ENCODE assay signal across 10 mouse cellular contexts in the genomic region with DNA sequence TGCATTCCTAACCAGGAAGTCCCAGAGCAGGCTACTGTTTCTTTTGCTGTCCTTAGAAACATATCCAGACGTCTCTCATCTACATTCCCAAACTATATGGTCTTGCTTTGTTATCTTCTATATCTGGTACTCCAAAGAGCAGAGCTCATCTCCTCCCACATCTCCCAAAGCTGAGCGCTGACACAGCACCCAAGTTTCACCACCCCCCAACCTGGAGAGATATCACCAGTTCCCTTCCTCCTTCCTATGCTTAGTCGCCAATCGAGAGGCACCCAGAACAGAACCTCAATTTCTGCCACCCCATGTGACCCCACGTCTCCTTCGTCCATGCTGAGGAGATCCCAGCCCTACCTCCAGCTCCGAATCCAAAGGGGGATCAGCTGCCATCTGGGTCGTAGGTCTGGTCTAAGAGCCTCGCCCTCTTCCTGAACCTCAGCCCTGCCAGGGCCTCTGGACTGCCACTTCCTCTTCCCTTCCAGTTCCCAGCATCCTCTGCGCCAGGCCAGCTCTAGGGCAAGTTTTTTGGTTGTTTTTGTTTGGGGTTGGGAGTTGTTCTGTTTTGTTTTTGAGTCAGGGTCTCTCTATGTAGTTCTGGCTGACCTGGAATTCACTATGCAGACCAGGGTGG. TPM values are rescaled to one million over a fixed set of nuclear protein-coding genes. Genes with fewer than 3 reads are reported as not detected.
DNase-seq lines count a peak whose midpoint lies in the region; ATAC-seq and TF ChIP-seq lines count a peak whose summit lies in the region.
"Had no signal": no experiment of that assay in that cellular context is flagged by ENCODE, and none has a peak within 500 bp of the region (broad histone marks: within the 10 kb centered on the region; RNA-seq: fewer than 3 reads in every experiment).

No protein-coding gene starts in this region.

- no peak overlapping the region; the same call in 1 of the 2 replicates for H3K9ac ChIP-seq in liver, embryonic 16.5 days (ENCODE audit: low read depth, low read length)
- peak overlapping the region; percentile 8 for H3K9ac ChIP-seq in stomach, postnatal 0 days (ENCODE audit: low read length)
- H3K9ac ChIP-seq: heart, embryonic 15.5 days had no signal

- peaks cover 15% of the 10 kb centered on the region for H3K36me3 ChIP-seq in liver, embryonic 16.5 days (ENCODE audit: control insufficient read depth, insufficient read depth)
- H3K36me3 ChIP-seq in stomach, postnatal 0 days (ENCODE audit: control insufficient read depth, insufficient read depth, low read length) = peaks cover 18% of the 10 kb centered on the region

- H3K4me1 ChIP-seq in liver, embryonic 16.5 days (ENCODE audit: control insufficient read depth, low read depth, low read length) = peaks cover 29% of the 10 kb centered on the region
- H3K4me1 ChIP-seq in stomach, postnatal 0 days (replicated peaks; ENCODE audit: control insufficient read depth, insufficient read depth) = peaks cover 7% of the 10 kb centered on the region

- ATAC-seq in liver, embryonic 16.5 days (ENCODE audit: low read depth) = no peak
- no peak for ATAC-seq in stomach, postnatal 0 days (ENCODE audit: low FRiP score, low TSS enrichment)

- peak overlapping the region; percentile 30 for H3K4me2 ChIP-seq in liver, embryonic 16.5 days (ENCODE audit: low read depth, low read length)
- H3K4me2 ChIP-seq in stomach, postnatal 0 days (replicated peaks; ENCODE audit: low read depth) = no peak overlapping the region
- H3K4me2 ChIP-seq: heart, embryonic 15.5 days had no signal

- H3K9me3 ChIP-seq in liver, embryonic 16.5 days (replicated peaks; ENCODE audit: control insufficient read depth, low read length) = no peaks in the 10 kb centered on the region
- no peaks in the 10 kb centered on the region for H3K9me3 ChIP-seq in stomach, postnatal 0 days (ENCODE audit: control insufficient read depth, low read length)
- H3K9me3 ChIP-seq: heart, embryonic 15.5 days; midbrain, embryonic 10.5 days had no signal

- no peak for TF ChIP-seq CTCF in left cerebral cortex, adult 2 months (IDR thresholded peaks at IDR 0.05)
- no peak for TF ChIP-seq CTCF in stomach, postnatal 0 days (IDR thresholded peaks at IDR 0.05; ENCODE audit: low read depth)

- WGBS in liver, embryonic 16.5 days (ENCODE audit: insufficient replicate concordance) = 25% methylated on average over 10 of the region's 10 CpGs
- 74% methylated on average over 10 of the region's 10 CpGs for WGBS in stomach, postnatal 0 days

- H3K27me3 ChIP-seq in liver, embryonic 16.5 days (ENCODE audit: control insufficient read depth, insufficient read depth, low read depth, low read length) = no peaks in the 10 kb centered on the region
- no peaks in the 10 kb centered on the region for H3K27me3 ChIP-seq in stomach, postnatal 0 days (ENCODE audit: control insufficient read depth, insufficient read depth, low read length)
- H3K27me3 ChIP-seq: heart, embryonic 15.5 days had no signal

- DNase-seq in adrenal gland, adult 2 months = peak; percentile 50
- DNase-seq in adrenal gland, adult 18-20 months (ENCODE audit: low spot score in 2 of 2) = no peak
- no peak for DNase-seq in left cerebral cortex, adult 2 months (ENCODE audit: extremely low spot score in 1 of 2, low spot score in 2 of 2)
- DNase-seq in left cerebral cortex, adult 18-20 months (ENCODE audit: low spot score in 2 of 2) = no peak
- peak; percentile 41 for DNase-seq in stomach, postnatal 0 days (ENCODE audit: low spot score)
- DNase-seq in layer of hippocampus, adult 9-10 months (ENCODE audit: low spot score) = no peak
- DNase-seq in Muller cell, postnatal 12 days (ENCODE audit: inconsistent ontology term) = no peak

- H3K4me3 ChIP-seq in left cerebral cortex, adult 2 months = no peak overlapping the region
- peak overlapping the region; percentile 14; the same call in 1 of the 2 replicates for H3K4me3 ChIP-seq in liver, embryonic 16.5 days (ENCODE audit: low read depth, low read length)
- H3K4me3 ChIP-seq in stomach, postnatal 0 days (ENCODE audit: low read depth, low read length) = no peak overlapping the region
- H3K4me3 ChIP-seq: heart, embryonic 15.5 days; midbrain, embryonic 10.5 days had no signal

- TF ChIP-seq EP300 in stomach, postnatal 0 days (optimal IDR thresholded peaks at IDR 0.05) = no peak

- intact Hi-C loops in left cerebral cortex, adult 2 months (cut with DNase I) = no loop called here

- peak overlapping the region; percentile 84 for H3K27ac ChIP-seq in left cerebral cortex, adult 2 months
- H3K27ac ChIP-seq in liver, embryonic 16.5 days (ENCODE audit: low read length) = peak overlapping the region; percentile 30; the same call in 1 of the 2 replicates
- peak overlapping the region; percentile 61; the same call in 1 of the 2 replicates for H3K27ac ChIP-seq in stomach, postnatal 0 days (replicated peaks)
- H3K27ac ChIP-seq: heart, embryonic 15.5 days; midbrain, embryonic 10.5 days had no signal

RNA-seq across cellular contexts. Expression of a gene that starts 5.3 kb away (rescaled TPM):
- total RNA-seq in adrenal gland, adult 2 months (2021) = 100 to 1,000 TPM; 110 to 115 TPM
- 138 and 164 TPM in 2 replicates for polyA plus RNA-seq in adrenal gland, adult 2 months (2012; rRNA removed)
- 100 to 1,000 TPM; 124 to 126 TPM for total RNA-seq in adrenal gland, adult 18-20 months (2021)
- 10 to 100 TPM; 60.9 to 65.6 TPM for total RNA-seq in left cerebral cortex, adult 2 months (2021)
- total RNA-seq in left cerebral cortex, adult 18-20 months (2021) = 10 to 100 TPM; 53.9 to 65.2 TPM
- polyA plus RNA-seq in liver, embryonic 16.5 days (2015; fragmentation: Nextera tagmentation; extraction: Ambion mirVana) = 9.6 and 9.8 TPM in 2 replicates
- polyA plus RNA-seq in stomach, postnatal 0 days (2015; fragmentation: Nextera tagmentation; extraction: Ambion mirVana) = 14.4 and 16.2 TPM in 2 replicates

RNA-seq across cellular contexts. Expression of a gene that starts 21.3 kb away (rescaled TPM):
- total RNA-seq in adrenal gland, adult 2 months (2021) = 10 to 100 TPM; 15.3 to 20.9 TPM
- 13.4 and 14.1 TPM in 2 replicates for polyA plus RNA-seq in adrenal gland, adult 2 months (2012; rRNA removed)
- 10 to 100 TPM; 17.5 to 20.5 TPM for total RNA-seq in adrenal gland, adult 18-20 months (2021)
- 10 to 100 TPM; 19.9 to 20.2 TPM for total RNA-seq in left cerebral cortex, adult 2 months (2021)
- total RNA-seq in left cerebral cortex, adult 18-20 months (2021) = 10 to 100 TPM; 14.6 to 19.2 TPM
- polyA plus RNA-seq in liver, embryonic 16.5 days (2015; fragmentation: Nextera tagmentation; extraction: Ambion mirVana) = 149 and 167 TPM in 2 replicates
- 83.8 and 86.6 TPM in 2 replicates for polyA plus RNA-seq in stomach, postnatal 0 days (2015; fragmentation: Nextera tagmentation; extraction: Ambion mirVana)

RNA-seq across cellular contexts. Expression of a gene that starts 27.2 kb away (rescaled TPM):
- total RNA-seq in adrenal gland, adult 2 months (2021) = 1 to 10 TPM in 1 of 2 experiments, under 1 TPM in 1; 0.76 to 1.1 TPM
- 2.1 and 2.8 TPM in 2 replicates for polyA plus RNA-seq in adrenal gland, adult 2 months (2012; rRNA removed)
- under 1 TPM; 0.45 to 0.99 TPM for total RNA-seq in adrenal gland, adult 18-20 months (2021)
- 1 to 10 TPM in 1 of 2 experiments, under 1 TPM in 1; 0.95 to 2.2 TPM for total RNA-seq in left cerebral cortex, adult 2 months (2021)
- 1 to 10 TPM; 1.2 to 1.6 TPM for total RNA-seq in left cerebral cortex, adult 18-20 months (2021)
- polyA plus RNA-seq in liver, embryonic 16.5 days (2015; fragmentation: Nextera tagmentation; extraction: Ambion mirVana) = 0.12 and 0.53 TPM in 2 replicates
- 5.6 and 5.9 TPM in 2 replicates for polyA plus RNA-seq in stomach, postnatal 0 days (2015; fragmentation: Nextera tagmentation; extraction: Ambion mirVana)

RNA-seq across cellular contexts. Expression of a gene that starts 41.2 kb away (rescaled TPM):
- 10 to 100 TPM; 29.5 to 50.1 TPM for total RNA-seq in adrenal gland, adult 2 months (2021)
- polyA plus RNA-seq in adrenal gland, adult 2 months (2012; rRNA removed) = 53.8 and 56.4 TPM in 2 replicates
- total RNA-seq in adrenal gland, adult 18-20 months (2021) = 10 to 100 TPM; 26.2 to 29.8 TPM
- total RNA-seq in left cerebral cortex, adult 2 months (2021) = 10 to 100 TPM; 84.6 to 88.2 TPM
- total RNA-seq in left cerebral cortex, adult 18-20 months (2021) = 10 to 100 TPM; 86.0 to 86.7 TPM
- 47.0 and 48.6 TPM in 2 replicates for polyA plus RNA-seq in liver, embryonic 16.5 days (2015; fragmentation: Nextera tagmentation; extraction: Ambion mirVana)
- polyA plus RNA-seq in stomach, postnatal 0 days (2015; fragmentation: Nextera tagmentation; extraction: Ambion mirVana) = 171 and 183 TPM in 2 replicates

RNA-seq across cellular contexts. Expression of a gene that starts 47.4 kb away (rescaled TPM):
- total RNA-seq in adrenal gland, adult 2 months (2021) = 10 to 100 TPM; 31.5 to 40.7 TPM
- polyA plus RNA-seq in adrenal gland, adult 2 months (2012; rRNA removed) = 34.5 and 35.2 TPM in 2 replicates
- 10 to 100 TPM; 23.4 to 35.3 TPM for total RNA-seq in adrenal gland, adult 18-20 months (2021)
- total RNA-seq in left cerebral cortex, adult 2 months (2021) = 10 to 100 TPM in 1 of 2 experiments, 1 to 10 TPM in 1; 8.9 to 11.5 TPM
- 10 to 100 TPM; 11.8 TPM for total RNA-seq in left cerebral cortex, adult 18-20 months (2021)
- 16.2 and 18.3 TPM in 2 replicates for polyA plus RNA-seq in liver, embryonic 16.5 days (2015; fragmentation: Nextera tagmentation; extraction: Ambion mirVana)
- polyA plus RNA-seq in stomach, postnatal 0 days (2015; fragmentation: Nextera tagmentation; extraction: Ambion mirVana) = 16.9 and 17.1 TPM in 2 replicates

Comparison
In these comparisons a context has a peak if more than half of its experiments do, and no peak if none do; other contexts are left out.
1. DNase-seq: peak in adrenal gland, adult 2 months (single experiment) and stomach, postnatal 0 days (single experiment); none in adrenal gland, adult 18-20 months (0 of 2), left cerebral cortex, adult 2 months (0 of 2), left cerebral cortex, adult 18-20 months (0 of 2), layer of hippocampus, adult 9-10 months (single experiment) and Muller cell, postnatal 12 days (single experiment).
2. H3K27ac ChIP-seq: peak in every context shown above with its lines; median percentile 84 in left cerebral cortex, adult 2 months; 61 in stomach, postnatal 0 days; 30 in liver, embryonic 16.5 days.